Mouse (Mus musculus): ENCODE measurements around the gene Prtn3. TPM values are rescaled to one million over a fixed set of nuclear protein-coding genes. Genes with fewer than 3 reads are reported as not detected.
"Not testable (repeated sequence)": the region's sequence is repeated elsewhere in the genome, so short reads cannot be mapped to it uniquely, and the experiment has no call there.

Prtn3 gene
- polyA plus RNA-seq, 1 experiment from 2014 or later: 7.5 TPM

DNA sequence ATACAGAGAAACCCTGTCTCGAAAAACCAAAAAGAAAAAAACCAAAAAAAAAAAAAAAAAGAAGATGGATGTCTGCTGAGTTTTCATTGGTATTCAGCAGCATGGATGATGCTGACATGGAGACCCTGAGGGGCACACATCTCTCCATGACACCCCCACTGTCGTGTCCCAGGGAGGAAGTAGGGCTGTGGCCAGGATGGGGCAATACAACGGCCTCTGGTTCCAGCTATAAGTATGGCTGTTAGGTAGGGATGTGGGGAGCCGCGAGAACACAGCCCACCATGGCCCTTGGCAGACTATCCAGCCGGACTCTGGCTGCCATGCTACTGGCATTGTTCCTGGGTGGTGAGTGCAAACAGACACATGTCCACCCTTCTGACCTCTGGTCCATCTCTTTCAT lies 11.8 kb downstream of the Prtn3 start, which contains the start of gene Elane:
Gene Elane (plus strand): TSS at position 194 of the 400 bp plus-strand sequence.
- ATAC-seq (no peak), DNase-seq (ENCODE audit: low read depth, low spot score) (no peak)
- in situ Hi-C loops (cut with MboI; ENCODE audit: low pct_unique_long_range_greater_than_20kb): no loop called here
- ChIA-PET CTCF (no interaction called here), POLR2A (no interaction called here)
- TF ChIP-seq CTCF (IDR thresholded peaks at IDR 0.05): no peak
- H3K27me3 ChIP-seq: no peaks in the 10 kb centered on the region

- ATAC-seq (no peak), DNase-seq (ENCODE audit: low read depth, low spot score) (no peak)
- no peaks in the 10 kb centered on the region for H3K27me3 ChIP-seq
- TF ChIP-seq CTCF (IDR thresholded peaks at IDR 0.05): no peak
- ChIA-PET CTCF (no interaction called here), POLR2A (no interaction called here)
- in situ Hi-C loops (cut with MboI; ENCODE audit: low pct_unique_long_range_greater_than_20kb): no loop called here
Measured at GRCm38 (mm10) chr10:79886611-79887010, 12.3 kb downstream of the Prtn3 start.

- in situ Hi-C loops (cut with MboI; ENCODE audit: low pct_unique_long_range_greater_than_20kb): no loop called here
- H3K27me3 ChIP-seq: no peaks in the 10 kb centered on the region
- no peak for DNase-seq (ENCODE audit: low read depth, low spot score)
- no peak for ATAC-seq
- ChIA-PET POLR2A (interaction anchor here (0.8 kb wide), 1 partner anchor 20 kb away, joined by 4 read pairs; the partner anchor contains the start of gene Med16), CTCF (no interaction called here)
- TF ChIP-seq CTCF (IDR thresholded peaks at IDR 0.05): no peak
Measured at GRCm38 (mm10) chr10:79889386-79889785, 15.1 kb downstream of the Prtn3 start.

GRCm38 (mm10) chr10:79890670-79891069 lies 16.4 kb downstream of the Prtn3 start, which contains the start of gene Cfd:
TSS of gene Cfd (plus strand) at chr10:79890853.
- in situ Hi-C loops (cut with MboI; ENCODE audit: low pct_unique_long_range_greater_than_20kb): no loop called here
- no peak for ATAC-seq
- POLR2A ChIA-PET: no interaction called here
- no peak for TF ChIP-seq CTCF (IDR thresholded peaks at IDR 0.05)
- CTCF ChIA-PET: interaction anchor here (0.9 kb wide), 1 partner anchor 11 kb away, joined by 3 read pairs; no protein-coding TSS in a partner anchor
- H3K27me3 ChIP-seq: no peaks in the 10 kb centered on the region
- DNase-seq (ENCODE audit: low read depth, low spot score): no peak

DNA sequence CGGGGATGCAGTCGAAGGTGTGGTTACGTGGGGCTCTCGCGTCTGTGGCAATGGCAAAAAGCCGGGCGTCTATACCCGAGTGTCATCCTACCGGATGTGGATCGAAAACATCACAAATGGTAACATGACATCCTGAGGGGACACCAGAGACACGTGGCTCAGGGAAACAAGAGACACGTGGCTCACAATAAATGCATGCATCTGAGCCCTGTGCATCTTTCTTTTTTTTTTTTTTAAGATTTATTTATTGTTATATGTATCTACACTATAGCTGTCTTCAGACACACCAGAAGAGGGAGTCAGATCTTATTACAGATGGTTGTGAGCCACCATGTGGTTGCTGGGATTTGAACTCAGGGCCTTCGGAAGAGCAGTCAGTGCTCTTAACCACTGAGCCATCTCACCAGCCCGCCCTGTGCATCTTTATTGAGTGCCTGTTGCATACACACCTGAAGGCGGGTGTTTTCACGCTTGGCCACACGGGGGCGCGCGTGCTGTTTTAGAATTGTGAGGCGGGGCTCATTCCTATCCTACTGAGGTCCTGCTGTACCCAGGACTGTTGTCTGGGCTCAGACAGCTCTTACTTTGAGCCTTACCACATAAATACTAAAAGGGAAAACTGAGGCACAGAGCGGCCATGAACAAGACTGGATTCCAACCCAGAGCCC lies 18.3 kb downstream of the Prtn3 start:
- DNase-seq (ENCODE audit: low read depth, low spot score); in situ Hi-C loops (cut with MboI; ENCODE audit: low pct_unique_long_range_greater_than_20kb); H3K27me3 ChIP-seq: not testable (repeated sequence)
- peak; percentile 61 for ATAC-seq
- ChIA-PET CTCF (interaction anchor here (1.0 to 2.5 kb wide), 5 partner anchors 9 to 65 kb away, joined by 3 to 11 read pairs (median 8); no protein-coding TSS in a partner anchor), POLR2A (interaction anchor here (1.0 to 1.3 kb wide), 4 partner anchors 13 to 33 kb away, joined by 4 to 5 read pairs (median 4); no protein-coding TSS in a partner anchor)

- in situ Hi-C loops (cut with MboI; ENCODE audit: low pct_unique_long_range_greater_than_20kb): no loop called here
- no peaks in the 10 kb centered on the region for H3K27me3 ChIP-seq
- DNase-seq (ENCODE audit: low read depth, low spot score) (no peak), ATAC-seq (no peak)
- TF ChIP-seq CTCF (IDR thresholded peaks at IDR 0.05): no peak
- CTCF ChIA-PET: interaction anchor here (0.9 to 2.0 kb wide), 3 partner anchors 12 to 63 kb away, joined by 3 to 7 read pairs (median 4); no protein-coding TSS in a partner anchor
- POLR2A ChIA-PET: no interaction called here
Measured at GRCm38 (mm10) chr10:79896306-79896705, 22.0 kb downstream of the Prtn3 start.

DNA sequence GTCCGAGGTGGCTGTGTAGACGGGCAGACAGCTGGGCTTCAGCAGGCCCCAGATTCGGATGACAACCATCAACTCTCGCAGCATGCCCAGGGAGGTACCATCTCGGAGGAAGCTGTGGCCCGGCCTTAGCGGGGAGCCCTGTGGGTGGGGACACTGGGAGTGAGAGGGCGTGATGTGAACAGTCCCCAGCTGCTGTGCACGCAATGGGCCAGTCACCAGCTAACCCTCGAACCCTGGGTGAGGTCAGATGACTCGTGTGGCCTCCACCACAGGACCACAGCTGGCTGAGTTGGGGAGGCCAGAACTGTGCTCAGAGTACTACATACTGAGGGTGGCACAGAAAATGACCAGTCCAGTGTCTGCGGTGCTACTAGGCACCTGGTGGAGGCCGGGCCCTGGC lies 22.5 kb downstream of the Prtn3 start:
- DNase-seq (ENCODE audit: low read depth, low spot score): no peak
- TF ChIP-seq CTCF (IDR thresholded peaks at IDR 0.05): no peak
- POLR2A ChIA-PET: interaction anchor here (1.1 kb wide), 1 partner anchor 13 kb away, joined by 3 read pairs; no protein-coding TSS in a partner anchor
- ATAC-seq: no peak
- no peaks in the 10 kb centered on the region for H3K27me3 ChIP-seq
- in situ Hi-C loops (cut with MboI; ENCODE audit: low pct_unique_long_range_greater_than_20kb): no loop called here
- CTCF ChIA-PET: interaction anchor here (1.0 to 2.0 kb wide), 3 partner anchors 13 to 62 kb away, joined by 3 to 7 read pairs (median 4); no protein-coding TSS in a partner anchor

GRCm38 (mm10) chr10:79897316-79898245 lies 23.3 kb downstream of the Prtn3 start:
- in situ Hi-C loops (cut with MboI; ENCODE audit: low pct_unique_long_range_greater_than_20kb): no loop called here
- no peak for TF ChIP-seq CTCF (IDR thresholded peaks at IDR 0.05)
- DNase-seq (ENCODE audit: low read depth, low spot score): no peak
- ATAC-seq: no peak
- no peaks in the 10 kb centered on the region for H3K27me3 ChIP-seq
- ChIA-PET POLR2A (interaction anchor here (1.1 kb wide), 1 partner anchor 12 kb away, joined by 3 read pairs; no protein-coding TSS in a partner anchor), CTCF (interaction anchor here (1.0 to 2.0 kb wide), 3 partner anchors 14 to 62 kb away, joined by 3 to 7 read pairs (median 4); no protein-coding TSS in a partner anchor)

- peak; percentile 47 for DNase-seq (ENCODE audit: low read depth, low spot score)
- ATAC-seq: peak; percentile 49
- POLR2A ChIA-PET: interaction anchor here (1.1 kb wide), 1 partner anchor 13 kb away, joined by 3 read pairs; no protein-coding TSS in a partner anchor
- in situ Hi-C loops (cut with MboI; ENCODE audit: low pct_unique_long_range_greater_than_20kb): no loop called here
- CTCF ChIA-PET: interaction anchor here (0.8 to 3.1 kb wide), 6 partner anchors 8 to 57 kb away, joined by 3 to 14 read pairs (median 6); no protein-coding TSS in a partner anchor
- H3K27me3 ChIP-seq: no peaks in the 10 kb centered on the region
- TF ChIP-seq CTCF (IDR thresholded peaks at IDR 0.05): no peak
Measured at GRCm38 (mm10) chr10:79900951-79901410, 26.7 kb downstream of the Prtn3 start.

DNA sequence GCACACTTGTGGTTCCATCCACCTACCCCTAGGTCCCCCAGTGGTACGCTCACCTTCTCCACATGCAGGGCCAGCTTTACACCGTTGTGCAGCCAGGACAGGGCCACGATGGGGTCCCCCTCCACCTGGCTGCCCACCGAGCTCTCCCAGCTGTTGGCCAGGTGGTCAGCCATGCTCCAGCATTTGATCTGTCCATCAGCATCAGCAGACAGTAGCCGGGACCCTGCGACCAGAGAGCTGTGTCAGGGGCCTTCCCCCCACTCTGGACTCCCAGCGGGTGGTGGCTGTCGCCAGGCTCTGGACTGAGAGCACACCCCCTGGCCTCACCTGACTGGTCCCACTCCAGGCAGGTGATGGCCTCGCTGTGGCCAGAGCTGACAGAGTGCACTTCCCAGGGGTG lies 32.4 kb downstream of the Prtn3 start:
- in situ Hi-C loops (cut with MboI; ENCODE audit: low pct_unique_long_range_greater_than_20kb): no loop called here
- DNase-seq (ENCODE audit: low read depth, low spot score): no peak
- ChIA-PET POLR2A (no interaction called here), CTCF (interaction anchor here (1.3 to 2.0 kb wide), 2 partner anchors 19 to 23 kb away, joined by 5 to 7 read pairs; no protein-coding TSS in a partner anchor)
- no peak for TF ChIP-seq CTCF (IDR thresholded peaks at IDR 0.05)
- no peaks in the 10 kb centered on the region for H3K27me3 ChIP-seq
- no peak for ATAC-seq

Measured in Patski (cell line).